Mouse (Mus musculus): ENCODE data around the gene Tmem251.
A peak's percentile ranks its signal among the peaks of the same experiment; 100 is the strongest.

The Tmem251 gene

DNA sequence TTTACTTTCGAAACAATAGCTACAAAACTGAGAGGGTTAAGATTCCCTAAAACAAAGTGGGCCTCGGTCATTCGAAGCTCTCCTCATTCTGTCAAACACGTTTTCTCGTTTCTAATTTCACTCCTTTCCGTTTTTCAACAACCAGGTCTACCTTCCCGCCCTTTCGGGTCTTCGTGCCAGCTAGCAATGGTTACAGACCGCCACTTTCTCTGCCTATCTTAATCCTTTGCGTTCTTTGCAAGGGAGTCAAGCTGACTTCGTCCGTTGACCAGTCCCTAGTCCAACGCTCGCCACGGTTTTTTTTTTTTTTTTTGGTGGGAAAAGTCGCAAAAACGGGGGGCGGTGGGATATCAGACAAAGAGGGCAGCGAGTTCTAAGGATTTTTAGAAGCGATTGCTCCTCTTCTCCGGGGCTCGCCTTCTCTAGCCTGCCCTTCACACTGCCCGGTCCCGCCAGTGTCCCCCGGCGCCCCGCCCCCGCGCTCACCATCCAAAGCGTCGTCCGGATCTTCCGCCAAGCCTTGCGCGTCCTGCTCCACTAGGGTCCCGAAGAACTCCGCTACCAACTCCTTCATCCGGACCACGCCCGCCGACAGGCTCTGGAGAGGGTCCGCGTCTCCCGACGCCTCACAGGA, 13.6 kb downstream of the Tmem251 start:
- no peak for DNase-seq

DNA sequence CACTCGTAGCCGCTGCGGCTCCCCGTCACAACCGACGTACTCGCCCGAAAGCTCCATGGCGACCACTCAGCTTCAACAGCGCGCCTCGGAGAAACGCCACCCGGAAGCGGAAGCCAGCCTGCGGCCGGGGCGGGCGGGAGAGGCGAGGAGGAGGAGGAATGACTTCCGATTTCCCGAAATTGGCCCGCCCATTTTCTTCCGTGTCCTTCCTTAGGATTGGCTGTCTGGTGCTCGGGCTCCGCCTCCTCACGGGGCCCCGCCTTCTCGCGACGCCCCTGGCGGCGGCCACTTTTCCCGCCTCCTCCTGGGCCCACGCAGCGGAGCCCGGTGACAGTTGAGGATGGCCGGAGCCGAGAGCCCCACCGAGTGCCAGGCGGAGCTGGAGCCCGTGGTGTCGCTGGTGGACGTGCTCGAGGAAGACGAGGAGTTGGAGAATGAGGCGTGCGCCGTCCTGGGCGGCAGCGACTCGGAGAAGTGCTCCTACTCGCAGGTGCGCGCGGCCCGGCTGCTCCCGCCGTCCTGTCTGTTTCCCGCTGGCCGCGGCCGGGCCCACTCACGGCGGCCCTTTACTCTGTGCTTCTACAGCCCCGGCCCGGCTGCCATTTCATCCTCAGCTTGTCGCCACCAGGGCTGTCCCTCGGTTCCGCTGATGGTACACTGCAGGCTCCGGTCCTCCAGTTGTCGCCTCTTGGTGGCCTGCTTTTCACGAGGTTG, 14.3 kb downstream of the Tmem251 start, which contains the start of the genes Gm28051, Gon7 and Ubr7:
Gene Gm28051 (minus strand): TSS at position 77 of the 714 bp plus-strand sequence.
Gene Gon7 (minus strand): TSS at position 115 of the 714 bp plus-strand sequence.
Gene Ubr7 (plus strand): TSS at position 279 of the 714 bp plus-strand sequence.
- DNase-seq, result peak; percentile 96

DNA sequence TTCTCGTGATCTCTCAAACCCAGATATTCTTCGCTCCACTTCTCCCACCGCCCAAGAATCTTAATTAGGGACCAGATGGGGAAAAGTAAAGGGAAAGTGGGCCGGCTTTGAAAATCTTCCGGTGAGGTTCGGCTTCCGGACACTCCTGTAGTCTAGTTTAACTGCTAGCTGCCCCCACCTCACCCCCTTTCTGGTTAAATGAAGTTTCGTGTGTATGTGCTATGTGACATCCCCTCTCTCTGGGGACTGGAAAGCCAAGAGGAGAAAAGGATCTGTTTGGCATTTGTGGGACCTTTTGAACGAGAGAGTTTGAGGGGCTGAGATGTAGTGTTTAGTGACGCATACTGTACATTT, 14.8 kb downstream of the Tmem251 start, which contains the start of gene Gm20604:
Gene Gm20604 (minus strand): TSS at position 270 of the 354 bp plus-strand sequence.
- no peak for DNase-seq

DNA sequence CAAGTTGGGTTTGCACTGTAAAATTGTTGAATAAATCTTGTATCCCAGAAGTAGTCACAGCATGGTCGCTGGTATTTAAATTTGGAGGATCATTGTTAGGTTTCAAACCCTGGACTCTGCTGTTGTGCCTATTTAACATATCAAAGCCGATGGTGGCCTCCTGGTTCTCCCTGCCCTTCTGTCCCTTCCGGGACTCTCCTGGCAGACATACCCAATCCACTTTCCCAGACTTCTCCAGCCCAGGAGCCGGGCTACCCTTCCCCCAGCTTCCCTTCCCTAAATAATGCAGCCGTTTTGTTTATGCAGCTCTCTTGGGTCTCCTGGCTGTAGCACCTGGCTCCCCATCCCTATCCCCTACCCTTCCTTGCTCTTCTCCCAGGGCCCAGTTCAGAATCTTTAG, 15.4 kb downstream of the Tmem251 start:
- no peak for DNase-seq

DNA sequence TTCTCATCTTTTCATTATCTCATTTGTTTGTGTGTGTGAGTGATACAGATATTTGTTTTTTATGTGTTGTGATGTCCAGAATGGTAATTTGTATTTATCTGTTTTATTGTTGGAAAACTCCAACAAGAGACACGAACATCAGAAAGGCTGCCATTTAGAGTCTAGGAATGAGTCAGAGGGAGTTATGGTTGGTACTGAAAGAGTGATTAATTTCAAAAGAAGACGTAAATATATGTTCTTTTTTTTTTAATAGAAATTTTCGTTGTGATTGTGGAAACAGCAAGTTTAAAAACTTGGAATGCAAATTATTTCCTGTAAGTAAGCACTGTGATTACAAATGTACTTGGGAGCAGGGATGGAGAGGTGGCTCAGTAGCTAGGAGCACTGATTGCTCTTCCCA, 18.1 kb downstream of the Tmem251 start:
- no peak for DNase-seq

DNA sequence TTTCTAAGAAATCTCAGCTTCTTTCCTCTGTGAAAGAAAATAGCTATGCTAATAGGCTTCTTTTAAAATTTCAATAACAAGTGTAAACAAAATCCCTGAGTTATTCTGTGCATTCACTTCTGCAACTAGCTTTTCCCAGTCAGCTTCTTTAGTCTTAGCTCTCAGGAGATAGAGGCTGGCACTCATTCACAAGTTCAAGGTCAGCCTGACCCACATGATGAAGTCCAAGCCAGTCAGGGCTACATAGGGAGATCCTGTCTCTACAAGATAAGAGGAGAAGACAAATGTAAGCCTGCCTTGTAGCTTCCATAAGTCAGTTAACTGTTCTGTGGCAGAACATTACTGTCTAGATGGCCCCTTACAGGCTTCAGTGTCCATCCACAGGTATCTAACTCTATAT, 20.1 kb downstream of the Tmem251 start:
- no peak for DNase-seq

DNA sequence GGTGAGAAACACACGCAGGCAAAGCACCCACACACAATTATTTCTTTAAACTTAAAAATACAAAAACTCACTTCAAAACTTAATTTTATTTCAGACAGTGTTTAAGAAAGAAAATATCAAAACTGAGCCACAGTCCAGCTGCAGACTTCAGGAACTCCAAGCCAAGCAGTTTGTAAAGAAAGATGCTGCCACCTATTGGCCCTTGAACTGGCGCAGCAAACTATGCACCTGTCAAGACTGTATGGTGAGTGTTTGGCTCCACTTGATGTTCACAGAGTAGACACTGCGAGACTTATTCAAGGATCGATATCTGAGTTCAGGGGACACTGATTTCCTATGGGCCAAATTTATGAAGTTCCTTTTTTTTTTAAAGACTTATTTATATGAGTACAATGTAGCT, 25.4 kb downstream of the Tmem251 start:
- DNase-seq, result no peak

DNA sequence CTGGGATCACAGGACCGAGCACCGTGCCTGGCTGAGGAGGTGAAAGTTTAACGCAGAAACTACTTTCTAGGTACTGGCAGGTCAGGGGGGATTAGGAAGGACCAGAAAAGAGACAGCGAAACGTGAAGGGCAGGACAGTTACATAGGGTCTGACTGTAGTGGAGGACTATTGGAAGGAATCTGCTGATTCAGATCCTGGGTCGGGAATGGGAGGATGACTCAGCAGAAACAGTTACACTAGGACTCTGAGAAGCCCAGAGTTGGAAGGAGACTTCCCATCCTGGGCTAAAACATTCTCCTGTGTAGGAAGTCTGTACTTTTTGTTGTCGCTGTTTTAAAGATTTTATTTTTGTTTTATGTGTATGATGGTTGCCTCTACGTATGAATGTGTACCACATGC, 28.0 kb downstream of the Tmem251 start:
- no peak for DNase-seq

DNA sequence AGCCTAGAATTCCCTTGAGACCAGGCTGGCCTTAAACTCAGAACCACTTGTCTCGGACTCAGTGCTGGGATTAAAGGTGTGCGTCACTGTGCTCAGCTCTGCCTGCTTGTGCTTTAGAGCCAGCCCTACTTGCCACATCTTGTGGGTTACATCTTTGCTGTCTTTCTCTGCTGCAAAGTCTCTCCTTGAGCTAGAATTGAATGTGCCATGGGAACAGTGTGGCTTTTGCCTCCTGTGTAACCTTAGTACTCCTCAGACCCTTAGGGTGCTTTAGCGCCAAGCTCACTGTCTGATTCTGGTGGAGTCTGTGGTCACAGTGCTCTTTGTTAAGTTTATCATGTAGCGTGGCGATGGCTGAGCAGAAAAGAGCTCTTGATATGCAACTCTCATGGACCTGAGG, 29.1 kb downstream of the Tmem251 start:
- DNase-seq, result no peak

DNA sequence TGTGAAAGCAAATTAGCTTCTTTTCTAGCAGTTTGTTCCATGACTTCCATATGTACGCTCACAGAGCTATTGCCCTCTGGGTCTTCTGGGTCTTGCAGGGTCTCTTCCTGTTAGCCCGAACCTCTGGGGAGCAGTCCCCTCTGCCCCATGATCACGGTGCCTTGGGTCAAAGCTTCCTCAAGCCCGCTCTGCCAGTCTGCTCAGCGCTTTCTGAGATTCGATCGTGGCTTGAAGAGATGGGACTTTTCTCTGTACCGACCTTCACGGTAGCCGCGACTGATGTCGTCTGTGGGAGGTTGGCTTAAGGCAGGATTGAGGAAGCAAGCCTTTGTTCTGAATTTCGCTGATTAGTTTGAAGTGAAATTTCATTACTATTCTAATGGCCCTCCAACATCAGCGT, 32.5 kb downstream of the Tmem251 start:
- no peak for DNase-seq

DNA sequence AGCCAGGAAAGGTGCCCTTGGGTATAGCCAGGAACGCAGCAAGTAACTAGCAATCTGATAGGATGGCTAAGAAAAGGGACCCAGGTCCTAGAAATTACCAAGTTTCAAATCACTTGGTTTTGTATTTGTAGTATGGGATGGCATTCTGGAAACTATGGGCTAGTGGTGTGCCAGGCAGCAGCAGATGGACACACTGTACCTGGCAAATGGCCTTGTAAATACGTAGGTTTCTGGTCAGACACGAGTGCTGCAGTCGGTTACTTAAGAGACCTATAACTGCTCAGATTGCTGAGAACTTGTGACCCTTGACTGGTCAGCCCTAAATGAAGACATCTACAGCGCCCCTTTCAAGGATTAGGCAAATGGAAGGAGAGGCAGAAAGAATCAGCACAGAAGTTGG, 34.6 kb downstream of the Tmem251 start:
- DNase-seq, result peak; percentile 22

DNA sequence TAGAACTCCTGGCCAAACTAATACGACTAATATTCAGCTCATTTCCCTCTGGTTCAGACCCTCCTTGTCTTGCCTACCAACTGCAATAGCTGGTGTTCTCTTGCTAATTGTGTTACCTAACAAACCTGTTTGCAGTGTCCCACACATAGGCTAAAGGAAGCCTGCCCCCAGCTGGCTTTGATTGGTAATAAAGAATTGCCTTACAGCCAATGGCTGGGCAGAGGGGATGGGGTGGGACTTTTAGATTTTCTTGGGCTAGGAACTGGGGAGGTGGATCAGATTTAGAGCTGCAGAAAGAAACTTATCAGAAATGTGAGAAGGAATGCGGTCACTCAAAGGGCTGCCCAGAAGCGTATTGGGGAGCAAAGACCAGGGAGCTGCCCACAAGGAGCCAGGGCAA, 35.9 kb downstream of the Tmem251 start:
- DNase-seq, result no peak

DNA sequence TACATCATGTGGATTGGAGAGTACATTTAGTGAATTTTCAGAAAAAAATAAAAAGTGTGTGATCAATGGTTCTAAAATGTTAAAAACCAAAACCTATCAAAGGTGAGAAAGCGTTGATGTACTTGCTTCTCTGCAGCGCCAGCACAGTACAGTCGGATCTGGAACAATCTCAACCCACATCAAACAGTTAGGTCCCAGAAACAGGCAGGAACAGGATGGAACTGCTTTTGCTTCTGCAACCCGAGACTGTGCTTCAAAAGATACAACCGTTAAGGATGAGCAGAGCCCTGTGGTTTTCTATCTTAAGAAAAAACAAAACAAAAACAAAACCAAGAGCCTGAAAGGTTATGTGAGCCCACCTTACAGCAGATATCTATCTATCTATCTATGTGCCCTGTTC, 39.3 kb downstream of the Tmem251 start:
- DNase-seq, result no peak

DNA sequence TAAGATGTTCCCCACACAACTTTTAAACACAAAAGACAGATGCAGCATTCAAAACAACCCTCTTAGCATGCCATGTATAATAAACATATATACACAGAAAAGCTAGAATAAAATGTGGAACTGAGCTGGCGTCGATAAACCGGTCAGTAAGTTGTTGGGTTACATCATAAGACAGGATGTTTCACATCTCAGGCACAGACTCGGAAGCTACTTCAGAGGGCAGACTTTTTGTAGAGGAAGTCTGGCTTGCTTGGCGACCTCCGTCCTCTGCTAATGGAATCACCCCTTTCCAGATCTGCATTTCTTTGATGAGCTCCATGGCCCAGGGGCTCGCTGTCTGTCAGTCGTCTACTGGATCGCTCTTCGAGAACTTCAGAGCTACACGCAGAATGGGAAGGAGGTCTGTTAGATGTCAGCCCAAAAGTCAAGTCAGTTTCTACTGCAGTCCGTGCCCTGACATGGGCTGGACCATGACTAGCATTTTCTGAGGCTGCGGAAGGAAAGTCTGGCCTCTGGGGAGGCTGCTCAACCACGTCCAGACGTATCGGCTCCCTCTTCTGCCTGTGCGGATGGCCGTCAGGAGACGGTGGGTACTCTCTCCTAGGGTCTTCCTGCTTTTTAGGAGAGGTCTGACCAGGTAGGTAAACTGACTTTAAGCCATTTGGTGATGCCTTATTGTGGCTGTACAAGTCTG, 41.5 kb downstream of the Tmem251 start:
- no peak for DNase-seq

DNA sequence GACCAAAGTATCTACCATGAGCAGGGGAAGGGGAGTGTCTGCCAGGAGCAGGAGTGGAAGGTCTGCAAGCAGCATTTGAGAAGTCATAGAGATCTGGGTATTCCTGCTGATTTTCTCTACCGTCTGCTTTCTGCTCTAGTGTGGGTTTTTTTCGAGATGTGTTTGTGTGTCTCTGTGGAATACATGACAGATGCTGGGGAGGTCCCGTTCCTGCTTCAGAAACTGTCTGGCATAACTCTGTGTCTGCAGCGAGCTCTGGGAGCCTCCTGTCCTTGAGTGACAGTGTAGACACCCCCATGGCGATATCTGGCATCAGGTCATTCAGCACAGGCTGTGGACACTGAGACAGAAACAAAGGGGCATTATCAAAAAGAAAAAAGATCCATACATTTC, 42.0 kb downstream of the Tmem251 start:
- DNase-seq, result no peak

DNA sequence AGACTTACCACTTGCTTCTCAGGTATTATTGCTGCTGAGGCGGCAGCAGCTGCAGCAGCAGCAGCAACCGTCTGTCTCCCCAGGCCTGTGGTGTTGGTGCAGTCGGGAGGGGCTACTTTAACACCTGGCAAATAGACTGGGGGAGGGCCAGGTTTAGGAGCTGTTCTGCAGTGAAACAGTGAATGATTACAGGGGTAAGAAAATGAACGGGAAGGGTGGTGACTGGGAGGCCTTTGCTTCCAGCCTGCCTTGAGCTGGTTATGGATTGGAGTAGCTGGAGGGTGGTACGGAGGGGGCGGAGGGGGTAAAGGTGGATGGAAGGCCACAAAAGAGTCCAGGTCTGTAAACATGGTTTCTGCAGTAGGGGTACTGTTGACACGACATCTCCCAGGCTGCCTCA, 44.4 kb downstream of the Tmem251 start:
- DNase-seq, result no peak

Data from cerebellum, adult 11 months (tissue).